Mouse (Mus musculus): ENCODE measurements at regions not wholly inside any gene's neighbourhood (a gene's known extent, or its start where the extent isn't known, plus 50 kb on each side); places are given as distances from the start of the nearest gene placed in this dataset.

GRCm38 (mm10) chr1:151112390-151112789 lies 69.9 kb upstream of the Gm47985 start:
- Histone ChIP-seq H3K27ac (ENCODE audit: low read length) (no peak overlapping the region), H3K4me2 (replicated peaks; ENCODE audit: low read depth, low read length) (no peak overlapping the region), H3K9me3 (ENCODE audit: low read length) (no peaks in the 10 kb centered on the region), H3K4me1 (ENCODE audit: insufficient read depth, low read length) (no peaks in the 10 kb centered on the region), H3K4me3 (ENCODE audit: low read length) (no peak overlapping the region), H3K27me3 (ENCODE audit: insufficient read depth, low read length) (no peaks in the 10 kb centered on the region), H3K36me3 (ENCODE audit: insufficient read depth, low read length) (no peaks in the 10 kb centered on the region), H3K9ac (replicated peaks; ENCODE audit: low read length) (no peak overlapping the region)
- ATAC-seq (ENCODE audit: low FRiP score, low TSS enrichment): no peak
- WGBS: 15% methylated on average over 2 of the region's 2 CpGs

- H3K9ac ChIP-seq (replicated peaks; ENCODE audit: low read length): no peak overlapping the region
- no peaks in the 10 kb centered on the region for H3K9me3 ChIP-seq (ENCODE audit: low read length)
- H3K4me1 ChIP-seq (ENCODE audit: insufficient read depth, low read length): no peaks in the 10 kb centered on the region
- WGBS: 67% methylated on average over 2 of the region's 2 CpGs
- H3K4me3 ChIP-seq (ENCODE audit: low read length): no peak overlapping the region
- ATAC-seq (ENCODE audit: low FRiP score, low TSS enrichment): no peak
- H3K27ac ChIP-seq (ENCODE audit: low read length): no peak overlapping the region
- no peaks in the 10 kb centered on the region for H3K27me3 ChIP-seq (ENCODE audit: insufficient read depth, low read length)
- no peaks in the 10 kb centered on the region for H3K36me3 ChIP-seq (ENCODE audit: insufficient read depth, low read length)
- H3K4me2 ChIP-seq (replicated peaks; ENCODE audit: low read depth, low read length): no peak overlapping the region
These were observed 69.1 kb upstream of the Gm47985 start for GRCm38 (mm10) chr1:151113199-151113598.

- Histone ChIP-seq H3K4me2 (replicated peaks; ENCODE audit: low read depth, low read length) (no peak overlapping the region), H3K4me3 (ENCODE audit: low read length) (no peak overlapping the region), H3K27ac (ENCODE audit: low read length) (no peak overlapping the region), H3K9me3 (ENCODE audit: low read length) (no peaks in the 10 kb centered on the region), H3K27me3 (ENCODE audit: insufficient read depth, low read length) (no peaks in the 10 kb centered on the region), H3K36me3 (ENCODE audit: insufficient read depth, low read length) (no peaks in the 10 kb centered on the region), H3K4me1 (ENCODE audit: insufficient read depth, low read length) (no peaks in the 10 kb centered on the region), H3K9ac (replicated peaks; ENCODE audit: low read length) (no peak overlapping the region)
- WGBS: 64% methylated on average over 4 of the region's 4 CpGs
- ATAC-seq (ENCODE audit: low FRiP score, low TSS enrichment): no peak
These were observed 63.8 kb upstream of the Gm47985 start for GRCm38 (mm10) chr1:151118530-151118929.

- Histone ChIP-seq H3K4me2 (replicated peaks; ENCODE audit: low read depth, low read length) (no peak overlapping the region), H3K9ac (replicated peaks; ENCODE audit: low read length) (no peak overlapping the region), H3K4me3 (ENCODE audit: low read length) (no peak overlapping the region), H3K9me3 (ENCODE audit: low read length) (no peaks in the 10 kb centered on the region), H3K27ac (ENCODE audit: low read length) (no peak overlapping the region), H3K27me3 (ENCODE audit: insufficient read depth, low read length) (no peaks in the 10 kb centered on the region), H3K4me1 (ENCODE audit: insufficient read depth, low read length) (no peaks in the 10 kb centered on the region), H3K36me3 (ENCODE audit: insufficient read depth, low read length) (no peaks in the 10 kb centered on the region)
- 84% methylated on average over 4 of the region's 4 CpGs for WGBS
- ATAC-seq (ENCODE audit: low FRiP score, low TSS enrichment): no peak
These were observed 63.4 kb upstream of the Gm47985 start for GRCm38 (mm10) chr1:151118982-151119381.

- Histone ChIP-seq H3K9ac (replicated peaks; ENCODE audit: low read length) (no peak overlapping the region), H3K4me3 (ENCODE audit: low read length) (no peak overlapping the region)
- WGBS: 82% methylated on average over 7 of the region's 7 CpGs
These were observed 62.8 kb upstream of the Gm47985 start for GRCm38 (mm10) chr1:151119566-151119965.

GRCm38 (mm10) chr1:151121686-151122085 lies 60.7 kb upstream of the Gm47985 start:
- no peaks in the 10 kb centered on the region for H3K36me3 ChIP-seq (ENCODE audit: insufficient read depth, low read length)
- ATAC-seq (ENCODE audit: low FRiP score, low TSS enrichment): no peak
- H3K27ac ChIP-seq (ENCODE audit: low read length): no peak overlapping the region
- no peak overlapping the region for H3K9ac ChIP-seq (replicated peaks; ENCODE audit: low read length)
- no peak overlapping the region for H3K4me2 ChIP-seq (replicated peaks; ENCODE audit: low read depth, low read length)
- no peaks in the 10 kb centered on the region for H3K27me3 ChIP-seq (ENCODE audit: insufficient read depth, low read length)
- H3K4me3 ChIP-seq (ENCODE audit: low read length): no peak overlapping the region
- 85% methylated on average over 2 of the region's 2 CpGs for WGBS
- no peaks in the 10 kb centered on the region for H3K9me3 ChIP-seq (ENCODE audit: low read length)
- no peaks in the 10 kb centered on the region for H3K4me1 ChIP-seq (ENCODE audit: insufficient read depth, low read length)

More at GRCm38 (mm10) chr1:151119566-151119965, 62.8 kb upstream of the Gm47985 start:
- no peak for ATAC-seq (ENCODE audit: low FRiP score, low TSS enrichment)
- Histone ChIP-seq H3K4me2 (replicated peaks; ENCODE audit: low read depth, low read length) (no peak overlapping the region), H3K36me3 (ENCODE audit: insufficient read depth, low read length) (no peaks in the 10 kb centered on the region), H3K9me3 (ENCODE audit: low read length) (no peaks in the 10 kb centered on the region), H3K27me3 (ENCODE audit: insufficient read depth, low read length) (no peaks in the 10 kb centered on the region), H3K27ac (ENCODE audit: low read length) (no peak overlapping the region), H3K4me1 (ENCODE audit: insufficient read depth, low read length) (no peaks in the 10 kb centered on the region)

GRCm38 (mm10) chr1:151123964-151124363 lies 58.4 kb upstream of the Gm47985 start:
- no peak for ATAC-seq (ENCODE audit: low FRiP score, low TSS enrichment)
- no peak overlapping the region for H3K9ac ChIP-seq (replicated peaks; ENCODE audit: low read length)
- no peak overlapping the region for H3K4me2 ChIP-seq (replicated peaks; ENCODE audit: low read depth, low read length)
- 86% methylated on average over 7 of the region's 7 CpGs for WGBS
- H3K4me3 ChIP-seq (ENCODE audit: low read length): no peak overlapping the region
- no peaks in the 10 kb centered on the region for H3K36me3 ChIP-seq (ENCODE audit: insufficient read depth, low read length)
- 0 out of 2 replicates have a peak, but pooled peaks cover 3% of the 10 kb centered on the region for H3K4me1 ChIP-seq (ENCODE audit: insufficient read depth, low read length)
- no peaks in the 10 kb centered on the region for H3K9me3 ChIP-seq (ENCODE audit: low read length)
- H3K27me3 ChIP-seq (ENCODE audit: insufficient read depth, low read length): no peaks in the 10 kb centered on the region
- no peak overlapping the region for H3K27ac ChIP-seq (ENCODE audit: low read length)

GRCm38 (mm10) chr1:151125028-151125659 lies 57.2 kb upstream of the Gm47985 start:
- no peaks in the 10 kb centered on the region for H3K27me3 ChIP-seq (ENCODE audit: insufficient read depth, low read length)
- no peak overlapping the region for H3K4me2 ChIP-seq (replicated peaks; ENCODE audit: low read depth, low read length)
- H3K9me3 ChIP-seq (ENCODE audit: low read length): no peaks in the 10 kb centered on the region
- H3K4me3 ChIP-seq (ENCODE audit: low read length): no peak overlapping the region
- H3K27ac ChIP-seq (ENCODE audit: low read length): no peak overlapping the region
- no peaks in the 10 kb centered on the region for H3K36me3 ChIP-seq (ENCODE audit: insufficient read depth, low read length)
- 86% methylated on average over 9 of the region's 9 CpGs for WGBS
- no peak for ATAC-seq (ENCODE audit: low FRiP score, low TSS enrichment)
- H3K4me1 ChIP-seq (ENCODE audit: insufficient read depth, low read length): 0 out of 2 replicates have a peak, but pooled peaks cover 3% of the 10 kb centered on the region
- H3K9ac ChIP-seq (replicated peaks; ENCODE audit: low read length): no peak overlapping the region

- 73% methylated on average over 3 of the region's 3 CpGs for WGBS
- Histone ChIP-seq H3K4me3 (ENCODE audit: low read length) (no peak overlapping the region), H3K27me3 (ENCODE audit: insufficient read depth, low read length) (no peaks in the 10 kb centered on the region), H3K4me2 (replicated peaks; ENCODE audit: low read depth, low read length) (no peak overlapping the region), H3K9me3 (ENCODE audit: low read length) (no peaks in the 10 kb centered on the region), H3K4me1 (ENCODE audit: insufficient read depth, low read length) (0 out of 2 replicates have a peak, but pooled peaks cover 3% of the 10 kb centered on the region), H3K36me3 (ENCODE audit: insufficient read depth, low read length) (no peaks in the 10 kb centered on the region), H3K9ac (replicated peaks; ENCODE audit: low read length) (no peak overlapping the region), H3K27ac (ENCODE audit: low read length) (no peak overlapping the region)
- no peak for ATAC-seq (ENCODE audit: low FRiP score, low TSS enrichment)
These were observed 56.4 kb upstream of the Gm47985 start for GRCm38 (mm10) chr1:151125764-151126485.

- Histone ChIP-seq H3K4me1 (ENCODE audit: insufficient read depth, low read length) (0 out of 2 replicates have a peak, but pooled peaks cover 3% of the 10 kb centered on the region), H3K36me3 (ENCODE audit: insufficient read depth, low read length) (no peaks in the 10 kb centered on the region), H3K27me3 (ENCODE audit: insufficient read depth, low read length) (no peaks in the 10 kb centered on the region), H3K27ac (ENCODE audit: low read length) (no peak overlapping the region), H3K9ac (replicated peaks; ENCODE audit: low read length) (no peak overlapping the region), H3K4me3 (ENCODE audit: low read length) (no peak overlapping the region), H3K9me3 (ENCODE audit: low read length) (no peaks in the 10 kb centered on the region), H3K4me2 (replicated peaks; ENCODE audit: low read depth, low read length) (no peak overlapping the region)
- no peak for ATAC-seq (ENCODE audit: low FRiP score, low TSS enrichment)
- 64% methylated on average over 1 of the region's 1 CpGs for WGBS
These were observed 55.6 kb upstream of the Gm47985 start for GRCm38 (mm10) chr1:151126756-151127155.

Data from kidney, embryonic 16.5 days (tissue).